Mouse (Mus musculus) embryonic facial prominence, embryonic 14.5 days (tissue): ENCODE measurements at regions not wholly inside any gene's neighbourhood (a gene's known extent, or its start where the extent isn't known, plus 50 kb on each side); places are given as distances from the start of the nearest gene placed in this dataset.

ENCODE experiments used
- ATAC-seq: fragments of 200-750 bp; cut with Nextera tagmentation; 2 replicates; pipeline ENCODE4 v1.8.0; 2017; ENCODE audit warnings: low read depth, moderate number of reproducible peaks, moderate TSS enrichment
- DNase-seq: peaks from one replicate; pipeline ENCODE4 v3.0.0-alpha.2; 2015; ENCODE audit warnings: low spot score
- H3K27ac ChIP-seq: fragments of 300-500 bp; sonication (generic); replicated peaks from 2 replicates; pipeline ENCODE4 v1.5.1; 2014; ENCODE audit warnings: low read depth, mild to moderate bottlenecking, low read length, moderate library complexity
- H3K27me3 ChIP-seq: fragments of 300-500 bp; sonication (generic); replicated peaks from 2 replicates; pipeline ENCODE4 v1.6.1; 2014; ENCODE audit warnings: low read length; ENCODE audit not compliant: control insufficient read depth, insufficient read depth
- H3K36me3 ChIP-seq: fragments of 300-500 bp; sonication (generic); 2 replicates; pipeline ENCODE4 v1.6.1; 2014; ENCODE audit warnings: low read length, mixed read lengths; ENCODE audit not compliant: control insufficient read depth, insufficient read depth
- H3K4me1 ChIP-seq: fragments of 300-500 bp; sonication (generic); 2 replicates; pipeline ENCODE4 v1.6.1; 2014; ENCODE audit warnings: antibody characterized with exemption, low read length; ENCODE audit not compliant: control insufficient read depth, insufficient read depth
- H3K4me2 ChIP-seq: fragments of 300-500 bp; sonication (generic); 2 replicates; pipeline ENCODE4 v1.6.1; 2014; ENCODE audit warnings: low read depth, mild to moderate bottlenecking, low read length, moderate library complexity, mixed read lengths
- H3K4me3 ChIP-seq: fragments of 300-500 bp; sonication (generic); 2 replicates; pipeline ENCODE4 v1.5.1; 2014; ENCODE audit warnings: low read depth, mild to moderate bottlenecking, low read length
- H3K9ac ChIP-seq: fragments of 300-500 bp; sonication (generic); 2 replicates; pipeline ENCODE4 v1.6.1; 2014; ENCODE audit warnings: low read depth, mild to moderate bottlenecking, low read length, moderate library complexity, mixed read lengths
- H3K9me3 ChIP-seq: fragments of 300-500 bp; sonication (generic); 2 replicates; pipeline ENCODE4 v1.6.1; 2016; ENCODE audit warnings: low read length; ENCODE audit not compliant: control insufficient read depth
- WGBS: fragments of 180-500 bp; shearing (Covaris S2); extraction: QIAGEN DNeasy Blood & Tissue Kit; methylation state at CpG from one replicate; pipeline ENCODE4 v1.1.7; 2014; 5-methylcytosine and 5-hydroxymethylcytosine counted together

- ATAC-seq = no peak
- WGBS = 55% methylated on average over 2 of the region's 2 CpGs
- Histone ChIP-seq H3K4me3 (no peak overlapping the region), H3K9ac (no peak overlapping the region), H3K4me1 (no peaks in the 10 kb centered on the region), H3K27ac (no peak overlapping the region), H3K36me3 (no peaks in the 10 kb centered on the region), H3K27me3 (no peaks in the 10 kb centered on the region), H3K4me2 (no peak overlapping the region), H3K9me3 (no peaks in the 10 kb centered on the region)
- DNase-seq = no peak
Measured at GRCm38 (mm10) chr14:9242118-9242517, 576.1 kb upstream of the 4930452B06Rik start.

GRCm38 (mm10) chr14:9227670-9228069, 561.6 kb upstream of the 4930452B06Rik start:
- H3K27ac ChIP-seq = no peak overlapping the region
- H3K4me1 ChIP-seq = no peaks in the 10 kb centered on the region
- no peaks in the 10 kb centered on the region for H3K27me3 ChIP-seq
- H3K9me3 ChIP-seq = no peaks in the 10 kb centered on the region
- no peak overlapping the region for H3K9ac ChIP-seq
- WGBS = 82% methylated on average over 6 of the region's 6 CpGs
- DNase-seq = no peak
- ATAC-seq = no peak
- no peak overlapping the region for H3K4me2 ChIP-seq
- H3K36me3 ChIP-seq = no peaks in the 10 kb centered on the region
- H3K4me3 ChIP-seq = no peak overlapping the region

DNA sequence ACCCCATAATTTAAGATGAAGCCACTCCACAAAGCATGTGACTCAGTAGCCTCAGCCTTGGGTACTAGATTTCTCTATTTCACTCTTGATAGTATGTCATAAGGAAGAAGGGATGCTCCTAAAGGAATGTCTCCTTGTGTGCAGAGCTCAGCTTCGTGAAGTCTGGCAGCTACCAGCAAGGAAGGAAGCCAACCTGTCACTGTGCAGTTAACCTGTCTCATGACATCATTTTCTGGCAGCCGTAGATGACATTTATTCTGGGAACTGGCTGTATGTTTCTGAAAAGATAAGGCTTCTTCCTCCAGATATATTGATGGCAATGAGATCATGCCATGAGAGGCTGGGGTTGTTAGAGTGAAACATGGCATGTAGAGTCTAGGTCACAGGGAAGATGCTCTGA, 534.2 kb upstream of the 4930452B06Rik start:
- Histone ChIP-seq H3K9ac (no peak overlapping the region), H3K27ac (no peak overlapping the region), H3K4me3 (no peak overlapping the region), H3K4me2 (no peak overlapping the region), H3K27me3 (no peaks in the 10 kb centered on the region), H3K4me1 (no peaks in the 10 kb centered on the region), H3K9me3 (no peaks in the 10 kb centered on the region), H3K36me3 (no peaks in the 10 kb centered on the region)
- 75% methylated on average over 2 of the region's 2 CpGs for WGBS
- DNase-seq (no peak), ATAC-seq (no peak)

DNA sequence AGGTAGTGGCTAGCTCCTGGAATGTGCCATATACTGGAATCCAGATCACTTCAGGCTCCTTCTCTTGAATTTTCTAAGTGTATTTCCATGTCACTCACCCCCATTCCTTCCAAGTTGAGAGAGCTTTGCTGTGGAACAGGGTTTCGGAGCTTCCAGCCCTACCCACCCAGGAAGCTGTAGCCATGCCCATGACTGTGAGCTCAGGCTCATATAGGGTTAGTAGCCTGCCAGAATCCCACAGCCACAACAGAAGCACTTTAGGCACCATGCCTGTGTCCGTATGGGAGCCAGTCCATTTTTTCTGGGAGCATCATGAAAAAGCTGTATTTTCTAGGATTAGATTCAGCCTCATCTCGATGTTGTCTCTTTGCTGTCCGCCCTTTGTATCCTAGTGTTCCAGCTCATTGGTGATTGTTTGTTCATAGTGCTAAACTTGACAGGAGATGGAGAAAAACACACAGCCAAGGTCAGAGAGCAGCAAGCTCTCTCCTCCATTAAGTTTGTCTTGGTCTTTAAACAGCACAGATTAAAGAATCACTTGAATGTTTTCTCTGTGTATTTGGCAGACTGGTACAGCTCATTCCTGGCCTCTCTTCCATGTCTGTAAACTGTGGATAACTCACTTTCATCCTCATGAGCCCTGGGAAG, 526.2 kb upstream of the 4930452B06Rik start:
- Histone ChIP-seq H3K4me3 (no peak overlapping the region), H3K9ac (no peak overlapping the region), H3K4me1 (no peaks in the 10 kb centered on the region), H3K36me3 (no peaks in the 10 kb centered on the region), H3K9me3 (no peaks in the 10 kb centered on the region), H3K27ac (no peak overlapping the region), H3K4me2 (no peak overlapping the region), H3K27me3 (no peaks in the 10 kb centered on the region)
- 89% methylated on average over 4 of the region's 4 CpGs for WGBS
- DNase-seq = no peak
- no peak for ATAC-seq

DNA sequence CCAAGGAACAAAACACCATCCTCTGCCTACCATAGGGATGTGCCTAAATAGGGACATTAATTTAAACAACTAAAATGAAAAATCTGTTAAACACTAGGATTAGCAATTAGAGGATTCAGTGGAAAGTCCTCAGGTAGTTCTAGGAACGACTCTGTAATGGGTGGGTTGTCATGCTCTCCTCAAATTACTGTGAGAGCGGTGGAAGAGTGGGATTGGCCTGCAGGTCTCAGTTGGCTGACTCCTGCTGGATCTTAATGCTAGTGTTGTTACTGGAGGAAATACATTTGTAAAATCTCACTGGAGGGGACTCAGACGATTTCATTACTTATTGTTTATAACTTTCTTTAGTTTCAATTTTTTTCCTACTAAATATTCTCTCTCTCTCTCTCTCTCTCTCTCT, 525.6 kb upstream of the 4930452B06Rik start:
- H3K36me3 ChIP-seq = no peaks in the 10 kb centered on the region
- DNase-seq = no peak
- no peak for ATAC-seq
- no peak overlapping the region for H3K9ac ChIP-seq
- no peaks in the 10 kb centered on the region for H3K27me3 ChIP-seq
- 45% methylated on average over 3 of the region's 3 CpGs for WGBS
- H3K9me3 ChIP-seq = no peaks in the 10 kb centered on the region
- H3K4me3 ChIP-seq = no peak overlapping the region
- no peaks in the 10 kb centered on the region for H3K4me1 ChIP-seq
- no peak overlapping the region for H3K4me2 ChIP-seq
- H3K27ac ChIP-seq = no peak overlapping the region

DNA sequence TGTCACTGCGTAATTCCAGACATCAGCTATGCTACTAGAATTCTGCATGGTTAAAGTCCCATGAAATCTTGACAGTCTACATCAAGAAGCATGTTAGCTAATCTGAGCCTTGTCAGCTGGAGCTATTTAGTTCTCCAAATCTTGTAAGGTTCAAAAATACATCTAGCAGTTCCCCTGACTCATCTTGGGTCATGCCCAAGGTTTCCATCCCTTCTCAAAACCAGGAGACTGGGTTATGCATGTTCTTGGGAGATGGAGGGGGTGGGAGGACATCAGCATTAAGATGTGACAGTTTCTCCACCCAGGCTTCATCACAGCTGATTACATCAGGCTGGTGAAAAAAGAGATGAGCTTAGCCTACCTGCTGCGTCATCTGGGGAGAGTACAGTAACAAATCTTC, 495.3 kb upstream of the 4930452B06Rik start:
- no peaks in the 10 kb centered on the region for H3K27me3 ChIP-seq
- H3K36me3 ChIP-seq = no peaks in the 10 kb centered on the region
- H3K4me2 ChIP-seq = no peak overlapping the region
- WGBS = 89% methylated on average over 2 of the region's 2 CpGs
- H3K9me3 ChIP-seq = no peaks in the 10 kb centered on the region
- DNase-seq (no peak), ATAC-seq (no peak)
- no peak overlapping the region for H3K27ac ChIP-seq
- no peak overlapping the region for H3K4me3 ChIP-seq
- H3K4me1 ChIP-seq = no peaks in the 10 kb centered on the region
- H3K9ac ChIP-seq = no peak overlapping the region

GRCm38 (mm10) chr14:9157941-9158340, 491.9 kb upstream of the 4930452B06Rik start:
- Histone ChIP-seq H3K4me2 (no peak overlapping the region), H3K27ac (no peak overlapping the region), H3K36me3 (no peaks in the 10 kb centered on the region), H3K9me3 (no peaks in the 10 kb centered on the region), H3K4me3 (no peak overlapping the region), H3K27me3 (no peaks in the 10 kb centered on the region), H3K9ac (no peak overlapping the region), H3K4me1 (no peaks in the 10 kb centered on the region)
- ATAC-seq (no peak), DNase-seq (no peak)
- 30% methylated on average over 3 of the region's 3 CpGs for WGBS

- Histone ChIP-seq H3K4me1 (no peaks in the 10 kb centered on the region), H3K9ac (no peak overlapping the region), H3K9me3 (no peaks in the 10 kb centered on the region), H3K4me2 (no peak overlapping the region), H3K27ac (no peak overlapping the region), H3K27me3 (no peaks in the 10 kb centered on the region), H3K4me3 (no peak overlapping the region), H3K36me3 (no peaks in the 10 kb centered on the region)
- ATAC-seq (no peak), DNase-seq (peak; percentile 16)
- 25% methylated on average over 1 of the region's 1 CpGs for WGBS
Measured at GRCm38 (mm10) chr14:9150841-9151240, 484.8 kb upstream of the 4930452B06Rik start.

DNA sequence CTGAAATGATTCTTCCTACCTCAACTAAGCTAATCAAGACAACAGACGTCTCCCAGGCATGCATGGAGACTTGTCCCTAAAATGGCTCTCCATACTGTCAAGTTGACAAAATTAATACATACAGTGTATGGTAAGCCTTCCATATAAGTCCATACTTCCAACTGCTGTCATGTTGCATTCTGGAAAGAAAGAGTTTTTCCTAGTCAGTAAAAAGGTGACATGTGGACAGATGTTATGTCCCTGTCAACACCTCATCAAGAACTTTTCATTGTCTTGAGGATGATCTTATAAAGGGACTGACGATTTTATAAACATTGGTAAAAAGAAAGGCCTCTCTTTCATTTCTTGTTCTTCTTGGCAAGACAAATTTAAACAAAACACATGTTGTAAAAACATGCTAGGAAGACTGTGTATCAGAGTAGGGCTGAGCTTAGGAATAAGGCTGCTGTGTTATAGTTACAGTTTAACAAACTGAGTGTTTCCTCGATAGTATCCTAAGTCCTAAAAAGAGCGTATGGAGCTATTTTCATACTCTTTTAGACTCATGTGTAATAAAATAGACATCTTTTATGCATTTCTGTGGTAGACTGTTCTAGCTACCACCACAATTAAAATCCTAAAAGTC, 480.7 kb upstream of the 4930452B06Rik start:
- no peak for DNase-seq
- 82% methylated on average over 4 of the region's 4 CpGs for whole genome bisulfite sequencing

More for the DNA sequence above, 480.7 kb upstream of the 4930452B06Rik start:
- no peaks in the 10 kb centered on the region for H3K36me3 ChIP-seq
- H3K9ac ChIP-seq = no peak overlapping the region
- H3K9me3 ChIP-seq = no peaks in the 10 kb centered on the region
- no peak overlapping the region for H3K4me2 ChIP-seq
- no peaks in the 10 kb centered on the region for H3K27me3 ChIP-seq
- H3K27ac ChIP-seq = no peak overlapping the region
- H3K4me3 ChIP-seq = no peak overlapping the region
- no peak for ATAC-seq
- no peaks in the 10 kb centered on the region for H3K4me1 ChIP-seq
